Mouse (Mus musculus) neural tube, embryonic 15.5 days (tissue): ENCODE measurements at regions not wholly inside any gene's neighbourhood (a gene's known extent, or its start where the extent isn't known, plus 50 kb on each side); places are given as distances from the start of the nearest gene placed in this dataset.
A peak's percentile ranks its signal among the peaks of the same experiment; 100 is the strongest.

Experiments used
- ATAC-seq: fragments of 200-750 bp; cut with Nextera tagmentation; 2 replicates; pipeline ENCODE4 v1.8.0; 2017; ENCODE audit warnings: mild to moderate bottlenecking, moderate TSS enrichment, moderate library complexity; ENCODE audit not compliant: low FRiP score
- H3K27ac ChIP-seq: fragments of 300-500 bp; sonication (generic); replicated peaks from 2 replicates; pipeline ENCODE4 v1.5.1; 2015; ENCODE audit warnings: mild to moderate bottlenecking, inconsistent platforms
- H3K27me3 ChIP-seq: fragments of 300-500 bp; sonication (generic); replicated peaks from 2 replicates; pipeline ENCODE4 v1.6.1; 2015; ENCODE audit warnings: inconsistent platforms
- H3K36me3 ChIP-seq: fragments of 300-500 bp; sonication (generic); 2 replicates; pipeline ENCODE4 v1.6.1; 2015; ENCODE audit warnings: inconsistent platforms
- H3K4me1 ChIP-seq: fragments of 300-500 bp; sonication (generic); 2 replicates; pipeline ENCODE4 v1.6.1; 2015; ENCODE audit warnings: inconsistent platforms
- H3K4me2 ChIP-seq: fragments of 300-500 bp; sonication (generic); 2 replicates; pipeline ENCODE4 v1.6.1; 2015; ENCODE audit warnings: inconsistent platforms, mild to moderate bottlenecking, moderate library complexity
- H3K4me3 ChIP-seq: fragments of 300-500 bp; sonication (generic); replicated peaks from 2 replicates; pipeline ENCODE4 v1.5.1; 2015; ENCODE audit warnings: mild to moderate bottlenecking, inconsistent platforms
- H3K9ac ChIP-seq: fragments of 300-500 bp; sonication (generic); replicated peaks from 2 replicates; pipeline ENCODE4 v1.6.1; 2015; ENCODE audit warnings: mild to moderate bottlenecking, inconsistent platforms
- H3K9me3 ChIP-seq: fragments of 300-500 bp; sonication (generic); replicated peaks from 2 replicates; pipeline ENCODE4 v1.6.1; 2016; ENCODE audit warnings: inconsistent platforms
- WGBS: fragments of 180-500 bp; shearing (Covaris S2); methylation state at CpG from one replicate; pipeline ENCODE4 v1.1.7; 2015; ENCODE audit warnings: mixed read lengths; 5-methylcytosine and 5-hydroxymethylcytosine counted together

- no peak overlapping the region for H3K4me3 ChIP-seq
- H3K4me1 ChIP-seq: no peaks in the 10 kb centered on the region
- no peak overlapping the region for H3K27ac ChIP-seq
- H3K27me3 ChIP-seq: no peaks in the 10 kb centered on the region
- H3K9ac ChIP-seq: no peak overlapping the region
- 86% methylated on average over 1 of the region's 1 CpGs for WGBS
- no peaks in the 10 kb centered on the region for H3K9me3 ChIP-seq
- ATAC-seq: no peak
- H3K4me2 ChIP-seq: no peak overlapping the region
- no peaks in the 10 kb centered on the region for H3K36me3 ChIP-seq
Measured at GRCm38 (mm10) chr4:73051511-73051910, 199.1 kb upstream of the Aldoart1 start.

GRCm38 (mm10) chr4:73047804-73048203, 195.4 kb upstream of the Aldoart1 start:
- H3K4me2 ChIP-seq: no peak overlapping the region
- no peaks in the 10 kb centered on the region for H3K36me3 ChIP-seq
- H3K27me3 ChIP-seq: no peaks in the 10 kb centered on the region
- no peak overlapping the region for H3K9ac ChIP-seq
- no peak overlapping the region for H3K4me3 ChIP-seq
- 48% methylated on average over 2 of the region's 2 CpGs for WGBS
- H3K4me1 ChIP-seq: no peaks in the 10 kb centered on the region
- no peaks in the 10 kb centered on the region for H3K9me3 ChIP-seq
- ATAC-seq: 0 out of 2 replicates have a peak, but pooled peaks have one; percentile 21
- H3K27ac ChIP-seq: no peak overlapping the region

- 39% methylated on average over 2 of the region's 2 CpGs for WGBS
Measured at GRCm38 (mm10) chr4:73044356-73044755, 191.9 kb upstream of the Aldoart1 start.

GRCm38 (mm10) chr4:73042672-73043071, 190.2 kb upstream of the Aldoart1 start:
- no peaks in the 10 kb centered on the region for H3K36me3 ChIP-seq
- no peak overlapping the region for H3K4me3 ChIP-seq
- H3K4me2 ChIP-seq: no peak overlapping the region
- no peaks in the 10 kb centered on the region for H3K4me1 ChIP-seq
- no peaks in the 10 kb centered on the region for H3K27me3 ChIP-seq
- no peak overlapping the region for H3K27ac ChIP-seq
- no peak for ATAC-seq
- 18% methylated on average over 2 of the region's 2 CpGs for WGBS
- H3K9me3 ChIP-seq: no peaks in the 10 kb centered on the region
- H3K9ac ChIP-seq: no peak overlapping the region

More at GRCm38 (mm10) chr4:73044356-73044755, 191.9 kb upstream of the Aldoart1 start:
- Histone ChIP-seq H3K9me3 (no peaks in the 10 kb centered on the region), H3K4me3 (no peak overlapping the region), H3K36me3 (no peaks in the 10 kb centered on the region), H3K27ac (no peak overlapping the region), H3K27me3 (no peaks in the 10 kb centered on the region), H3K9ac (no peak overlapping the region), H3K4me2 (no peak overlapping the region), H3K4me1 (no peaks in the 10 kb centered on the region)
- ATAC-seq: no peak

- no peaks in the 10 kb centered on the region for H3K9me3 ChIP-seq
- no peaks in the 10 kb centered on the region for H3K27me3 ChIP-seq
- H3K27ac ChIP-seq: no peak overlapping the region
- H3K4me3 ChIP-seq: no peak overlapping the region
- 84% methylated on average over 2 of the region's 2 CpGs for WGBS
- H3K4me1 ChIP-seq: no peaks in the 10 kb centered on the region
- H3K4me2 ChIP-seq: no peak overlapping the region
- no peak for ATAC-seq
- H3K36me3 ChIP-seq: no peaks in the 10 kb centered on the region
- H3K9ac ChIP-seq: no peak overlapping the region
Measured at GRCm38 (mm10) chr4:73041486-73041885, 189.1 kb upstream of the Aldoart1 start.

- Histone ChIP-seq H3K4me1 (no peaks in the 10 kb centered on the region), H3K27me3 (no peaks in the 10 kb centered on the region), H3K4me3 (no peak overlapping the region), H3K9me3 (no peaks in the 10 kb centered on the region), H3K36me3 (no peaks in the 10 kb centered on the region), H3K4me2 (no peak overlapping the region), H3K27ac (no peak overlapping the region), H3K9ac (no peak overlapping the region)
- ATAC-seq: no peak
- WGBS: 68% methylated on average over 1 of the region's 1 CpGs
Measured at GRCm38 (mm10) chr4:72997686-72998085, 145.3 kb upstream of the Aldoart1 start.

GRCm38 (mm10) chr4:72996102-72996501, 143.7 kb upstream of the Aldoart1 start:
- Histone ChIP-seq H3K27me3 (no peaks in the 10 kb centered on the region), H3K9me3 (no peaks in the 10 kb centered on the region), H3K9ac (no peak overlapping the region), H3K4me3 (no peak overlapping the region), H3K4me2 (no peak overlapping the region), H3K36me3 (no peaks in the 10 kb centered on the region), H3K27ac (no peak overlapping the region), H3K4me1 (no peaks in the 10 kb centered on the region)
- no peak for ATAC-seq
- 65% methylated on average over 2 of the region's 2 CpGs for WGBS

GRCm38 (mm10) chr4:72946369-72946981, 94.0 kb upstream of the Aldoart1 start:
- no peaks in the 10 kb centered on the region for H3K36me3 ChIP-seq
- no peak for ATAC-seq
- H3K4me1 ChIP-seq: no peaks in the 10 kb centered on the region
- H3K27me3 ChIP-seq: no peaks in the 10 kb centered on the region
- 62% methylated on average over 7 of the region's 7 CpGs for WGBS
- H3K27ac ChIP-seq: no peak overlapping the region
- H3K4me2 ChIP-seq: no peak overlapping the region
- no peak overlapping the region for H3K9ac ChIP-seq
- H3K4me3 ChIP-seq: no peak overlapping the region
- H3K9me3 ChIP-seq: no peaks in the 10 kb centered on the region

GRCm38 (mm10) chr4:72923396-72923795, 71.0 kb upstream of the Aldoart1 start:
- ATAC-seq: no peak
- Histone ChIP-seq H3K4me1 (peaks cover 3% of the 10 kb centered on the region; the same call in 1 of the 2 replicates), H3K9me3 (no peaks in the 10 kb centered on the region), H3K27ac (no peak overlapping the region), H3K4me3 (no peak overlapping the region), H3K9ac (no peak overlapping the region), H3K36me3 (no peaks in the 10 kb centered on the region), H3K27me3 (no peaks in the 10 kb centered on the region), H3K4me2 (no peak overlapping the region)
- WGBS: 24% methylated on average over 3 of the region's 3 CpGs

- Histone ChIP-seq H3K27ac (no peak overlapping the region), H3K27me3 (no peaks in the 10 kb centered on the region), H3K4me2 (no peak overlapping the region), H3K9ac (no peak overlapping the region), H3K4me3 (no peak overlapping the region), H3K4me1 (no peaks in the 10 kb centered on the region), H3K9me3 (no peaks in the 10 kb centered on the region), H3K36me3 (no peaks in the 10 kb centered on the region)
- no peak for ATAC-seq
- WGBS: 50% methylated on average over 3 of the region's 3 CpGs
Measured at GRCm38 (mm10) chr4:72914991-72915390, 62.6 kb upstream of the Aldoart1 start.
